Mouse (Mus musculus) natural killer cell, adult 2 months (primary cell): Measurements from ENCODE around the gene Spata31d1a.
"Not testable (repeated sequence)": the region's sequence is repeated elsewhere in the genome, so short reads cannot be mapped to it uniquely, and the experiment has no call there.

Experiments
- DNase-seq, 2 experiments: peaks; one replicate each; pipeline ENCODE4 v3.0.0; 2022; ENCODE audit warnings: low spot score in 2 of 2

Gene Spata31d1a

GRCm38 (mm10) chr13:59703514-59703913 is 6.6 kb downstream of the Spata31d1a start:
- no peak for DNase-seq

DNA sequence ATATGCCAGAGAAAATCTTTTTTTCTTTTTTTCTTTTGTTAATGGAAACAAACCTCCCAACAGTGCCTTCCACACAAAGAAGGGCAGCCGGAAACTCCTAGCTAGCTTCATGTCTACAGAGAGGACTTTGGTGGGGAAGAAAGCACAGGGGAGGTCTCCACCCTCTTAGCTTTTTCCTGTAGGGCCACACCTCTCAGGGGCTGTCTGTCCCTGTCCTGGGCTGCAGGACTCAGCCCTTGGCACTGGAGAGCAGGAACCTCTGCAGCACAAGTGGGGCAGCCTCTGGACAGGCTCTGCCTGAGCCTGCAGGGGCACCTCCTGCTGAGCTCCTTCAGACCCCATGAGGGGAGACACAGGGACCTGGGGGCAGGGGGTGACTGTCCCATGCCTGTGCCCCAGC is 10.0 kb downstream of the Spata31d1a start:
- not testable (repeated sequence) for DNase-seq

DNA sequence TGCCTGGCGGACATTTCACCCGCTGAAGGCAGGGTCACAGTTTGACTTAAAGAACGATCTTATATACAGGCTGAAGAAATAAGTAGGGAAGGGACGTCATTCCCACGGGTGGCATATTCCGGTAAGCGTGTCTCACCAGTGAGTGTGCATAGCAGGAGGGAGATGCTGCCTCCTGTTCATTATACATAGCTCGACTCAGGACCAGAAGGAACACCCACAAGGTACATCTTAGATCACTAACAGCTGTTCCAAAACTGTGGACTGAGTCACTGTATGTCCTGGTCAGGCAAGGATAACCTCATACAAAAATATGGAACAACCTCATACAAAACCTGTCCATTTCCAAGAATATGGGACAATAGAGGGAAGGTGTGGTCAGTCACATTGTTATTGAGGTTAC is 11.0 kb downstream of the Spata31d1a start:
- DNase-seq = no peak

GRCm38 (mm10) chr13:59695781-59696180 is 14.3 kb downstream of the Spata31d1a start:
- DNase-seq = no peak

DNA sequence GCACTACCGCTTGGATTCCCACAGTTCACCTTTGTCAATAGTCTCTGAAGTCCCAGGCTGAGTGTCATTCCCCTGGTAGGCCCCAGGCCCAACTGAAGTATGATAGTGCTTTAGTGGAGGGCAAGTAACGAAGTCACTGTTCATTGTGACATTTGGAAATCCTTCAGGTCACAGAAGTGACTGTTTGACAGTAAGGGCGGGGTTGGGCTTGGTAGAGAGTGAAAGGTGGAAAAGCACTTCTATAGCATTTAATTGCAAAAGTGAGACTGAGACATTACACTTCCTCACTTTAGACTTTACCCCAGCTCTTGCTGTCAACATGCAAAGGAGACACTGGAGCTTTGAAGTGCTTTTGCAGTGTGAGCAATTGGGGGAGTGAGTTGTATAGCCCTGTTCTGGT is 16.1 kb downstream of the Spata31d1a start, which contains the start of gene 4921517D22Rik:
Gene 4921517D22Rik (minus strand): TSS at position 101 of the 400 bp plus-strand sequence.
- DNase-seq = no peak

DNA sequence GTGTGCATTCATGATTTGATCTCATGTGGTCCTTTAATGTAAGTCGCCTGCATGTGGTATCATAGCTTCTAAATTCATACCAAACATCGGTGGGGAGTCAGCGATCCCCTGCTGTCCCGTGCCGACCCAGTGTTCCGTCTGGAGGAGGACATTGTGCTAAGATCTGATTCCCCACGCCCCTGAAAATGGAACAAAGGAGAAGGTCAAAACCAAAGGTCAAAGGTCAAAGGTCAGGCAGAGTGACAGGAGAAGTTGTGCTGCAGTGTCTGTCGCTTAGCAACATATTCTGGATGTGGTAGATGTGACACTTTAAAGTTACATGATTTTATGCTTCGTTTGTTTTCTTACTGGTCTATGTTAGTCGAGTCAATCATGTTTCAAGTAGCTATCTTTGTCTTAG is 18.7 kb downstream of the Spata31d1a start:
- no peak for DNase-seq

DNA sequence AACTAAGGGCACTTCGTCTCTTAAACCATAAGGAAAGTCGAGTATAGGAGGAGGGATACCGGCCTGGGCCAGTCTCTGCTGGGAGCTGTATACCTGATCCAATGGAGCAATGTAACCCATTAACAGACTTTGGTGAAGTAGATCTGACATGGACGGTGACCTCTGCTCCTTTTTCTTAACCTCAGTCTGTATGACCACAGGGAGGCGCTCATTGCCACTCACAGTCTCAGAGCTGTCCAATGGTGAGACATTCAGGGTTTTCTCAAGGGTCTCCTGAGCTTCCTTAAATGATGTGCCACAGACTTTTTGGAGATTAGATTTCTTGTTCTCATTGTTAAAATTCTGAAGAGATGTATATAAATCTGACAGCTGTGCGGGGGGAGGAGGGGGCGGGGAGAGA is 19.6 kb downstream of the Spata31d1a start:
- no peak for DNase-seq

DNA sequence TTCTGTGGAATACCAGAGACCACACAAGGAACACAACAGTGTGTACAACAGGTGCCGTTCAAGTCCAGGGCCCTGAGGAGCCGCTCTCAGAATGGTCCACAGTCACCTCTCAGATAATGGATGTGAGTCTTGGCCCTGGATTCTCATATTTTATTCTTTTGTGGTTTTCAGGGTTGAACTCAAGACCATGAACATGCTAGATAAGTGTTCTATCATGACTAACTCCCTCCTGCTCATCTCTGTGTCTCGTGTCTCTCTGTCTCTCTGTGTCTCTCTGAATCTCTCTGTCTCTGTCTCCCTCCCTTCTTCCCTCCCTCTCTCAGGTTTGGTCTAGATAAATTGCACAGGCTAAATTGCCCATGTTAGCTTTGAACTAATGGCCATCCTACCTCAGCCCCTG is 20.3 kb downstream of the Spata31d1a start:
- no peak for DNase-seq

- no peak for DNase-seq
Observed at GRCm38 (mm10) chr13:59689313-59689712, 20.8 kb downstream of the Spata31d1a start.

DNA sequence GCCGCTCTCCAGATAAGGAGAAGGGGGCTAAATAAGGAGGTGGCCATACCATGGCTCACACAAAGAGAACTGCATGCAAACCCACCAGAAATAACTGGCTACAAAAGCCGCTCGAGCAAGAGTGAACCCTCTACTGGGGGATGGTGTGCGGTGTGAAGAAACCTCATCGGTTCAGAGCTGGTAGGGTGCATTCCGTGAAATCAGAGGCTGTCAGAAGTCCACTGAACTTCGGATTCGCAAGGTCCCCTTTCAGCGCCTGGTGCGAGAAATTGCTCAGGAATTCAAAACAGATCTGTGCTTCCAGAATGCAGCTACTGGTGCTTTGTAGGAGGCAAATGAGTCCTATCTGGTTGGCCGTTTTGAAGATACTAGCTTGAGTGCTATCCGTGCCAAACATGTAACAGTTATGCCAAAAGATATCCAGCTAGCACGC is 21.8 kb downstream of the Spata31d1a start:
- no peak for DNase-seq

- DNase-seq = no peak
Observed at GRCm38 (mm10) chr13:59685236-59685635, 24.9 kb downstream of the Spata31d1a start.

- DNase-seq = no peak
Observed at GRCm38 (mm10) chr13:59682629-59683028, 27.5 kb downstream of the Spata31d1a start.

DNA sequence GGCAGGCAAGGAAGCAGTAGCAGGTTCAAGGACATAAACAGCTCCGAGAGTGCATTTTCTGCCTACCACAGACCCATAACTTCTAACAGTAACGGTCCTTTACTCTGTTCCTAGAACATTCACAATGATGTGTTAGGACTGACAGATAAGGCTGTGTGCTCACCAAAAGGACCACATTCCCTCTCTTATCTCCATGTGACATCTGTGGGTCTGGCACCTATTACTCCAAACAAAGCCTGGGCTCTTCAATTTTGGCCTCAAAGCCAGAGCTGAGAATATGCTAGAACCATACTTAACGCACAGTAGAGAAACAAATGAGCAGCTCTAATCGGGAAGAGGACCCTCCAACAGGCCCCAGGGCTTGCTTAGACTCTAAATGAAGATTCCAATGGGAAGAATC is 30.2 kb downstream of the Spata31d1a start:
- no peak for DNase-seq

DNA sequence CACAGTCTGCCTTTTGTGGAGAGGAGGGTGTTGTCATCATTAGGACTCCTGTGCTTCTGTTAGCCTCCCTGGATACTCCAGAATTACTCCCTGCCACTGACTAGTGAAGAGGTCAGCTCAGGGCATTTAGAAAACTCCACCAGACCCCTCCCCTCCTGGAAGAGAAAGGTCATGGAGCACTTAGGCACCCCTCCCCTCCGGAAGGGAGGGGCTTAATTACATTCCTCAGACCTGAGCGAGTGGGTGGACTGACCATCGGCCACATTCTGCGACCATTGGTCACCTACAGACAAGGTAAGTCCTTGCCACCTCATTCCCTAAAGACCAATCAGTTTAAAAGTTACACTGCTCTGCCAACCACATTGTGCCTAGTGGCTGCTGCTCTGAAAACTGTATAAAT is 30.8 kb downstream of the Spata31d1a start:
- DNase-seq = no peak

DNA sequence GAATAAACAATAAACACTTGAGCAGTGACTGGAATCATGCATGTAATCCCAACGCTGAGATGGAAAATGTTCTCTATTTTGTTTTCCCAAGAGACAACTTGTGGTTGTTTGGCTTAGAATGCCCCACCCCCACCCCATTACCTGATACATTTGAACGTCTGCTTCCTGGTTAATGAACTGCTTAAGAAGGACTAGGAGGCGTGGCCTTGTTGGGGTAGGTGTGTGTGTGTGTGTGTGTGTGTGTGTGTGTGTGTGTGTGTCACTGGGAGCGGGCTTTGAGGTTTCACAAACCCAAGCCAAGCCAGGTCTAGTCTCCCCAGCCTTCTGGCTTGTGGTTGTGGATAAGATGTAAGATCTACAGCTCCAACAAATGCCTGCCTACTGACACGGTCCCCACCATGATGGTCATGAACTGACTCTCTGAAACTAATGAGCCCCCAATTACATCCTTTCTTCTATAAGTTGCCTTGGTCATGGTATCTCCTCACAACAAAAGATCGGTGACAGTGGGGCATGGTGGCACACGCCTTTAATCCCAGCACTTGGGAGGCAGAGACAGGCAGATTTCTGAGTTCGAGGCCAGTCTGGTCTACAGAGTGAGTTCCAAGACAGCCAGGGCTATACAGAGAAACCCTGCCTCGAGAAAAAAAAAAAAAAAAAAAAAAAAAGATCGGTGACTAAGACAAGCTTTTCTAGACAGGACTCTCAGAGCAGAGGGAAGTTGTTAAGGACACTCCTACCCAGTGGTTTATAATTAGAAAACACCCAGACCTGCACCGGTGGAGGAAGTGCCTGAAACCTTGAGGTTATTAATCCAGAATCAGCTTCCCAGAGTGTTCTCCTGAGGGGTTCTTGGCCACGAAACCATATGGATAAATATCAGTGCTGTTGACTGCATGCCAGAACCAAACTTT is 33.6 kb downstream of the Spata31d1a start:
- no peak for DNase-seq

GRCm38 (mm10) chr13:59675151-59676011 is 34.7 kb downstream of the Spata31d1a start, which contains the start of gene Golm1:
Gene Golm1, minus strand, starts transcription at chr13:59675811.
- peak; percentile 23 for DNase-seq

GRCm38 (mm10) chr13:59674761-59675150 is 35.4 kb downstream of the Spata31d1a start:
- no peak for DNase-seq

DNA sequence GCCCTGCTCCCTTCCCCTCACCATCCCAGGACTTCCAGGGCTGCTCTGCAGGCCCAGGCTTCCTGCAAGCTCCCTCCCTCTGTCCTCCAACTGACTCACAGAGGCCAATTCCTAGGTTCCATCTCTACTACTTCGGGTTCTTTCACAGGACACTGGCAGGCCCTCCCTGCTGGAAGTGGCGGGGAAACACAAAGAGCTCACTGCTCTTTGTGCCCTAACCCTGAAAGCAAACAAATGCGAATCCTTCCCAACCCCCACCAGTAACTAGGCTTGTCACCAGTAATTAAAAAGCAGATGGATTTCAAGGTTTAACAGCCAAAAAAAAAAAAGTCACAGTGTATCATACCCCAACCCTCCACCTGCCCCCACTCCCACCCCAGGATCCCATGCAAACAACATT is 35.9 kb downstream of the Spata31d1a start:
- DNase-seq = no peak

- DNase-seq = no peak
Observed at GRCm38 (mm10) chr13:59673597-59673996, 36.5 kb downstream of the Spata31d1a start.

DNA sequence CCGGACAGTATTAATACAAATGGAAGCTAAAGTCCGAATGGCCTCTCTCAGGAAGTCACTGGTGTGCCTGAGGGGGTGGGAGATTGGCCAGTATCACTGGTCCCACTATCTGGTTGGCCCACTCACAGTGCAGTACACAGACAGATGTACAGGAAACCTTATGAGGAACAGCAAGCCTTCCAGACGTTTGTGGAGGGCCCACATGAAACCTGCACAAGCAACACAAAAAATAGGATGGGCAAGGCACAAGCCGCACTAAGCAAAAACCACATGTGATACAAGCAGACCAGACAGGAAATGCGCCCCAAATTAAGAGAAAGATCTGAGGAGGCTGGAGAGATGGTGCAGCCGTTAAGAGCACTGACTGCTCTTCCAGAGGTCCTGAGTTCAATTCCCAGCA is 37.9 kb downstream of the Spata31d1a start:
- DNase-seq = peak; percentile 38

DNA sequence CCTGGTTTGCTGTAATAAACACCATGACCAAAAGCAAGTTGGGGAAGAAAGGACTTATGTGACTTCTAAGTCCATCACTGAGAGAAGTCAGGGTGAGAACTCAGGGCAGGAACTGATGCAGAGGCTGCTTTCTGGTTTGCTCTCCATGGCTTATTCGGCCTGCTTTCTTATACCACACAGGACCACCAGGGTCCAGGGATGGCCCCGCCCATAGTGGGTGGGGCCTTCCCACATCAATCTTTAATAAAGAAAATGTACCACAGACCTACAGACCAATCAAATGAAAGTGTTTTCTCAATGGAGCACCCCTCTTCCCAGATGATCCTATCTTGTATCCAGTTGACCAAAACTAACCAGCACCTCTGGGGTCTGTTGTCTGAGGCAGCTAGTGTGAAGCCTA is 38.6 kb downstream of the Spata31d1a start:
- DNase-seq = no peak

DNA sequence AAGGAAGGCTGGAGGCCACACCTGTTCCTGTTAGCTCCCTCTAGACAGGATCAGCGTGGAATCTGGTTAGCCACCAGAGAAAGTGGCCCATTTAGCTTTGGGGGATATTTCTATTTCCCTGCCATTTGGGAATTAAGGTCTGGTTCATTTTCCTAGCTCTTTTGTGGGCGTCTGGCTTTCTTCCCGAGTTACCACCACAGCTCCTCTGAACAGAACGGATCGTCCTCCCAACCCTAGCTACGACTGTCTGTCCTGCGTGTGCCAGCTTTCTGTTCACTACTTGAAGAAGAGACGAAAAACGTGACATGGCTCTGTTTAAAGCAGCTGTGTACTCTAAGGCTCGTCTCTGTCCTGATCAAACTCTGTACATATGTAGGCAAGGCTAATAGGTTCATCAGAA is 40.2 kb downstream of the Spata31d1a start:
- DNase-seq = no peak
